Mouse (Mus musculus) thymus, postnatal 10 days (tissue): ENCODE measurements around the gene Tmem9.

Experiments used
- DNase-seq, 2 experiments: peaks; one replicate each; pipeline ENCODE4 v3.0.0; 2021; ENCODE audit warnings: low spot score in 2 of 2

The Tmem9 gene

DNA sequence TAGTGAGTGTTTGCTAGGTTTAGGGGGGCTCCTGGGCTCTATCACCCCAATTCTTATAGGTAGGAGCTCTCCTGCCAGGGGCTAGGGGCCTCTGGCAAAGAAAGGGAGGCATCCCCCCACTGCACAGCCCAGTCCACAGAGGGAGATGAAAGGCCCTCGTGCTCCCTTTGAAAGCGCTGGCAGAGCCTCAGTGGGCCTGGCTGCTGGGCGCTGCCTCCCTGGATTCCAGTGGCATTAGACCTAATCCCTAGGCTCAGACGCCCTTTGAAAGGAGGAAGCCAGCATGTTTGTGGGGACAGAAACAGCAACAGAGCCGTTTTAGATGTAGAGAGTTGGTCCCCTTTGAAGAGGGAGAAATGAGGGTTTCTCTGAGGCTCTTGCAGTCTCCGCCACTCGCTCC is 22.3 kb downstream of the Tmem9 start:
- no peak for DNase-seq

DNA sequence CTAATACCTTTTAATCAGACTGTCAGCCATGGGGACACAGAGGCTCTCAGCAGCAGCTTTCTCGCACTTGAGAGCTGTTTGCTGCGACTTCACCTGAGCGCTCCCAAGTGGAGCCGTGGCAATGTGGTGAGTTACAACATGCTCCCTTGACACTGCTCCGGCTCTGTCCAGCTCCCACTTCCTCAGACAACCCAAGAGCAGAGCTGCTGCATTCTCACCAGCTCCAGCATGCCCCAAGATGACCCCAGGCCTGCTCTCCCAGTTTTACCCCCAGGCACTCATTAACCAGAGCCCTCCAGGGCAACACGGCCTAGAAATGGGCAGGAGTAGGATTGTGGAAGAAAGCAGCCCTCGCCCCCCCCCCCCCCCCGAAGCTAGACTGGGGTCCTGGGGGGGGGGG is 23.7 kb downstream of the Tmem9 start:
- no peak for DNase-seq

DNA sequence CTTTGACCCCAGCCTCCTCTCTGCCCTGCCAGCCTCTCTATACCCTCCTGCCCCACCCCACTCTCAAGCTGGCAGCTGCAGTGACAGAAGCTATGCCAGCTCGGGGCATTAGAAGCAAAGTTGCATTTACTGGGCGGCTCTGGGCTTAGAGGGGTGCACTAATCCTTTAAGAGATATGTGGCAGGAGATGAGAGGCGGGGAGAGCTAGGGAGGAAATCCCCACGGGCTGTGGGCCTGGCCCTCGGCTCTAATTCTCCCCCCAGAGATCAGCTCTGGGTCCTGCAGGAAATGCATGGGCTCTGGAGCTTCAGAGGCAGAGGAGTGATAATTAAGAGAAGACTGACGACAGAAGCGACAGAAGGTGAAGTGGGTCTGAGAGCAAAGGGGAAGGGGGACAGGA is 25.0 kb downstream of the Tmem9 start:
- no peak for DNase-seq

DNA sequence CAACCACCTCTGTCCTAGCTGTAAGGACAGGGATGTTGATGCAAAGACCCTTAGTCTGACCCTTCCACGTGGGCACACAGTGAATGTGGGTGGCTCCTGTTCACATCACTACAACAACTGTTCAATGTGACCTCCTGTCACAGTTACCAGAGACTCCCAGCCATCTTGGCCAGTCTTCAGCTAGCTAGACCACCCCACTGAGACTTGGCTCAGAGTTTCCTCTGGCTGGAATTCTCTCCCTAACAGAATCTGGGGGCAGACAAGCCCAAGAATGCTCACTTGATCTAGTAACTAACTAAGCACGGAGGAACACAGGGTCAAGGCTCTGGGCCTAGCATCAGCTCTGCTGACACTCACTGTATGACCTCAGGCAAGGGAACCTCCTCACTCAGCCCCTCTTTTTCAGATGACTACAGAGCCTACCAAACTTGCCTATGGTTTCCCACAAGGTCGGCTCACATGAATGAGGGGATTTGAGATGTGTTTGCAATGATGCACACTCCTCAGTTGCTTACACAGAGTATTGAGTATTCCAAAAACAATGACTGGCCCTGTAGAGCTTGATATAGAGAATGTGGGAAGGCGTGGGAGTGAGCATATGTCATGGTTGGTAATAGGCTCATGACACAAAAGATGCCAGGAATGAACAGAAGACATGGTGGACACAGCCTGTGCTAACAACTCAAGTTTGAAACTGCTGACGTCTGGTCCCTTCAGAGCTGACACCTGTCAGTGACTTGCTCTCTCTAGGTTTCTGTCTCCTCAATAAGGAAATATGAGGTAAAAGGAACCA is 31.0 kb downstream of the Tmem9 start:
- DNase-seq, result no peak

DNA sequence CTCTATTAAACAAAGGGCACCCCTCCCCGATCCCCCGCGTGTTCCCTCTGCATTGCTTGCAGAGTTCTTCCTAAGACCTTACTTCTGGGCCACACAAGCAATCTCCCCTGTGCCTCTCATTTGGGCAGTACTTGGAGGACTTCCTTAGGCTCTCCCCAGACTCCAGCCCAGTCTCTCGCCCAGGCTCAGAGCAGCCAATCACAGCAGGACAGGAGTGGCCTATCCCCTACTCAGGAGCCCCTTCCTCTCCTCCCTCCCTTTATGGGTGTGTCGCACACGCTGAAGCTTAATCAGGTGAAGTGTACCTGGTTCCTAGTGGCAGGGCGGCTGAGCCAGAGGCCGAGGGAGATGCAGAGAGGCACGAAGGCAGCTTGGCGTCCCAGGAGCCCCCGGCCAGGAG is 32.5 kb downstream of the Tmem9 start:
- DNase-seq, result no peak

DNA sequence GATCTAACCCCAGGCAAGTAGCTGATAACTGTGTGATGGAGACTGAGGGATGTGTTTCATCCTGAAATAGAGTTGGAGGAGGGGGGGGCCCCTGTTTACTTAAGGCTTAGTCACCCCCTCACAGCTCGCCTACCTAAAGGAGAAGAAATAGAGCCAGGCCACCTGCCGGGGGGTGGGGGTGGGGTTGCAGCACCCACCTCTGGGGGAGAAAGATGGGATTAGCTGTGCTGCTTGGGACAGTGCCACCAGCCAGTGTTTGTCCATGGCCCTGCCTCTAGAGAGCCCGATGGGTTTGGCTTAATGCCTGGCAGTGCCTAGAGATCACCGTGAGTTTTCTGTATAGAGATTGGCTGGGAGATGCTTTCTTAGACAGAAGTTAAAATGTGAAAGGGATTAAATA is 32.9 kb downstream of the Tmem9 start:
- DNase-seq, result no peak

DNA sequence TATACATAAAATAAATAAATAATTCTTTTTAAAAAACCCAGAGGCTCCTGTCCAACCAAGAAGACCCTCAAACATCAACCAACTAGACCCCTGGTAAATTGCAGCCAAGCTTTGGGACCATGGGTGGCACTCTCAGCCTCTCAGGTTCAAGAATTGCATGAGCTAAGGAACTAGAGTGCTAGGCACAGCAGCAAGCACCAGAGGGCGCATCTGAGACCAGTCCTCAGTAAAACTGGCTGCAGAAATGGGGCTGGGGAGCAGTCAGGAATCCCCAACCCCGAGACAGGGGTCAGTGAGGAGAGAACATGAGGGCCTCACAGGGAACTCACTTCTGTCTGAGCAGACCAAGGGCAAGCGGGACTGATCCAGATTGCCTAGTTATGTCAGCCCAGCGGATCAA is 37.8 kb downstream of the Tmem9 start:
- DNase-seq, result peak; percentile 22 to 66

DNA sequence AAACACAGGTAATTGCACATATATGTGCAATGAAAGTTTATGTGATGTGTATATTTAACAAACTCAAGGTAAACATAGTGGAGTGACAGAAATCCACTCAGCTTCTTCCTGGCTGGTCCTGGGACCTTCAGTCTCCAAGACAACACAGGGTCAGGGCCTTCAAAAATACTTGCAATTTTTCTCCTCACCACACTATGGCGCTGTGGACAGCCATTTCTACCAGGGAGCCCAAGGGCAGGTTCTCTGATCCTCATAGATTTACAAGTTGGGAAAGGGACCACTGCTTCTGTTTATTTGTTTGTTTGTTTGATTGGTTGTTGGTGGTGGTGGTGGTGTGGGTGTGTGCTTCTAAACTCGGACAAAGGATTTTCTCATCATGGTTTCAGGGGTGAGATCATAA is 39.5 kb downstream of the Tmem9 start:
- peak in 1 of 2 experiments; percentile 21 for DNase-seq

DNA sequence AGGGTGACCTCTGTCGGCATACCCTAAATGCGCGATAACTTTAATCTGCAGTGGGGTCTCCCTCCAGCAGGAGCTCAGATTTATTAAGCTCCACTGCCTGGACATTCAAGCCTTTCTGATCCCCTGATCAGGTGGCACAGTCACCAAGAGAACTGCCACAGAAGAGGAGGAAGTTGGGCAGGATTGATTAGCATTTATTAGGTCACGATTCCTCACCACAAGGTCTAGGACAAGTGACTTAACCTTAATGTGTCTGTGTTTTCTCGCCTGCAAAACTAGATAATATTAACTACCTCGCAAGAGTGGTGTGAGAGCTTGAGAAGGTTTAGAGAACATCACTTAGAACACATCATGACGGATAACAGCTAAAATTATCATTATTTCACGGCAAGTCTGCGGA is 39.9 kb downstream of the Tmem9 start:
- no peak for DNase-seq

DNA sequence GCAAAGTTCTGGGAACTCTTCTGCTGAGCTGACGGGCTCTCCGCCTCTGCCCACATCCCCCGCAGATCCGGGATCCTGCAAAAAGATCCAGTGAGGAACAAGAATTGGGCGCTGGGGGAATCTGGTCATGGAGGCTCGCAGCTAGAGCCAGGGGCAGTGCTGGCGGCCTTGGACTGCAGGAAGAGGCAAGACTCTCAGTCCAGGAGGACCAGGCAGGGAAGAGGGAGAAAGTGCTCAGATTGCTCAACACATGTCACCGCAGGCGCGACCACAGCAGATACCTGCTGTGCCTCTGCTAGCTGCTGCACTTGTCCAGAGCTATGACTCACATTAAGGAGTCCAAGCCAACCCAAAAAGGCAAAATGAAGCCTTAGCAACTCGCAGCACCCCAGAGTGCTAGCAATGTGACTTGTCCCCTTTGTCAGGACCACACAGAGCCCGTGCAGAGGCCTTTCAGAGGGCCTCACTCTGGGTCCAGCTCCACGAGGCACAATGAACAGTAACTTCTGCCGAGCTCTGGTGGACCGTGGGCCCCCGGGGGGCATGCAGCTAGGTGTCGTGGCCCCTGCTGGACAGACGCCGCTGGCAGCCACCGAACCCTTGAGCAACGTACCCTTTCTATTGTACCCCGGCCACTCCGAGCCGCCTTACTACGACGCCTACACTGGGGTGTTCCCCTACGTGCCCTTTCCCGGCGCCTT is 42.5 kb downstream of the Tmem9 start, which contains the start of gene Ascl5:
Gene Ascl5 (plus strand): TSS at position 493 of the 701 bp plus-strand sequence.
- DNase-seq, result no peak

DNA sequence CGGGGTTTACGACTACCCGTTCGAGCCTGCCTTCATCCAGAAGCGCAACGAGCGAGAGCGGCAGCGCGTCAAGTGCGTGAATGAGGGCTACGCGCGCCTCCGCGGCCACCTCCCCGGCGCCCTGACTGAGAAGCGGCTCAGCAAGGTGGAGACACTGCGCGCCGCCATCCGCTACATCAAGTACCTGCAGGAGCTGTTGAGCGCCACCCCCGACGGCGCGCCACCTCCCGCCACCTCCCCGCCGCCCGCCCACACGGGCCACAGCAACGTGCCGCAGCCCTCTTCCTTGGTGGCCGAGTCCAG is 43.0 kb downstream of the Tmem9 start:
- peak; percentile 17 to 32 for DNase-seq

DNA sequence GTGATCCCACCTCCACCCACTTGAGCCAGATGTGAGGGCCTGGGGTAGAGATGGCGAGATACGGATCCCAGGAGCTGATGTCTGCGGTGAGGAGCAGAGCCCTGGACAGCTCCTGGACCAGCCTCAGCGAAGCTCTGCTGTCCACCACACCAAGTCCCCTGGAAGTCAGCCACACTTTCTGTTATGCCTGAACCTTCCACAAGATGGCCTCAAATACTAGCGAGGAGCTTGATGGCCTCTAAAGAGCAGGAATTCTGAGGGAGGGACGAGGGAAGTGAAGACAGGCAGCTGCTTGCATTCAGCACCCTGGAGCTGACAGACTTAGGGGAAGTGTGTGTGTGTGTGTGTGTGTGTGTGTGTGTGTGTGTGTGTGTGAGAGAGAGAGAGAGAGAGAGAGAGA is 43.5 kb downstream of the Tmem9 start:
- DNase-seq, result peak in 1 of 2 experiments; percentile 16

DNA sequence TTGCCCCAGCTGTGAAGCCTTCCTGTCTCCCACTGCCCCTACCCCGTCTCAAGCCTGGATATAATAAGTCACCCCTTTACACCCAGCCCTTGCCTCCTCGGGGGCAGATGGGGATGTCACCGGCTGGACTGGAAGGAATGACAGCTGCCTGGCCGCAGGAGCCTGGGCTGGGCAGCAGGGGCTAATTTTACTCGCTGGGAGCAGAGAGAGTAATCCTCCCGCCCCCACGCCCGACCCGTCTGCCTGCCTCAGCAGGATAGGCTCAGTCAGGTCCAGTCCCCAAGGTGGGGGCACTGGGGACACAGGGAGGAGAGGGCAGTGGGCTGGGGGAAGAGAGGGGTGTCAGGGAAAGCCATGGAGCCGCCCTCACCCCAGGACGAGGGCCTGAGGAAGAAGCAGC is 44.6 kb downstream of the Tmem9 start, which contains the start of gene Cacna1s:
Gene Cacna1s (plus strand): TSS at position 204 of the 400 bp plus-strand sequence.
- DNase-seq, result no peak

DNA sequence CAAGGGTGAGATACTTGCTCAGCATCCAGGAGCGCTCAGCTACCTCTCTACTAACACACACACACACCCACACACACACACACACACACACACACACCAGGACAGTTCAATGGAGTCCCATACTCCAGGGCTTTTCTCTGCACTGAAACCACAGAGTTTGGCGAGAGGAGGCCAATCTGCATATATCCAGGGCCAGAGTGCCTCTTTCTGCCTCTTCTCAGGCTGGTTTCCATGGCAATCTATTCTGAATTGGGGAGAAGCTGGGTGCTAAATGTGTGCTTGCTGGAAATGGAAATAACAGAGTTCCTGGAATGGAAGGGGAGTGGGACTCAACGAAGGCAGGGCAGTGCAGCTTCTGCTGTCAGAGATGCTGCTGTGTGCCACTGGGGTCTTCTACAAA is 47.8 kb downstream of the Tmem9 start:
- no peak for DNase-seq

DNA sequence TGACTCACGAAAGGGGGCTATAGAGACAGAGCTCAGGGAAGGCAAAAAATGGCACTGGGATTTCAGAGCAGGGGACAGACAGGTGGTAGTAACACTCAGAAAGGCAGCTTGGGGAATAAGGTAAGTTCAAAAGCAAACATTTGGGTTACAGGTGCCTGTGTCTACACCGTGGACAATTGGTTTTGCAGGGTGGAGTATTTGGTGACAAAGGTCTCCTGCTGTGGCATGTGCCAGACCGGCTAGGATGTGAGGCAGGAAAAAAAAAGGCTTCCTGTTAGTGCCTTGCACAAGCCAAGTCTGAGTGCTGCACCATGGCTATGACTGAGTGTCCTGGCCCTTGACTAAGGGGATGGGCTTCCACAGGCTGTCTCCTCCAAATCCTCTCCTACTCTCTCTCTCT is 50.6 kb downstream of the Tmem9 start:
- no peak for DNase-seq

DNA sequence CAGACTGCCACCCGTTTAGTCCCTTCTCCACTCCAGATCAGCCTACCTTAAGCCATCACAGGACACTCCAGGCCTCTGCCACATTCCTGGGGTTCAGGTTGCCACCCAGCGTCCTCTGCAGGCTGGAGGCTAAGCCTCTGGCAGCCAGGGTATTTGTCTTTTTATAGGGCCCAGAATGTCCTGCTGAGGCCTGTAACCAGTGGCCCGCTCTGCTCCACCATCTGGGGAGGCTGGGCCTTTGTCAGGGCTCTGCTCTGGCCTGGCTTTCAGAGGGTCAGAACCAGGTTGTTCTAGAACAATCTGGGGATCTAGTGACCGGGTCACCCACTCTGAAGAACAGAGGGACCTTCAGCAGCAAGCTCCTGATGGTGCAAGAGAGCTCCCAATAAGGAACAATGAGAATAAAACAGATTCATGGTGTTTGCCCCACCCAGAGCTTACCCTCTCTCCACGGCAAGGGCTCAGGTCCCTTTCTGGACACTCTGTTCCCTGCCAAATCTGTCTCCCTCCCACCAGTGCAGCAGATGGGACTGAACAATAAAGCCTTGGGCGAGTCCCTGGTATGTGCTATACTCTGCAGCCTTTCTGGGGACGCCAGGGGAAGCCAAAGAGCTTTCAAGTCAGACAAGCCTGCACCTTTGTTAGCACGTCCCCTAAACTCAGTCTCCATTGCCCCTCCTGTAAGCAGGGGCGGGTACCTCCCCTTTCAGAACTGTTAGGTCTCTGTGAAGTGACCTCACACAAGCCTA is 53.3 kb downstream of the Tmem9 start:
- peak; percentile 35 to 73 for DNase-seq

DNA sequence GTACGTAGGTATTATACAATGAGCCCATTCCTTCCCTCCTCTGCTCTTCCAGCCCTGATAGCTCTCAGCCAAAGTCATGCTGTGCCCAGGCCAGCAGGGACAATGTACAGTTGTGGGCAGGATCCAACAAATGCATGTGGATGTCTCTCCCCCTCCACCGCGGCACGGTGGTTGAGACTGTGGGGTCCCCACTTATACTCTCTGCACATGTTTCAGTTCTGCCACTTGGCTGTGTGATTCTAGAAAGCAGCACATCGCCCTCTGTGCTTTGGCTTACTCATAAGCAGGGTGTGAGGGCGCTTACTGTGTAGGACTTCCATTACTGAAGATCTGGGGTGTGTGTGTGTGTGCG is 53.8 kb downstream of the Tmem9 start:
- DNase-seq, result no peak

DNA sequence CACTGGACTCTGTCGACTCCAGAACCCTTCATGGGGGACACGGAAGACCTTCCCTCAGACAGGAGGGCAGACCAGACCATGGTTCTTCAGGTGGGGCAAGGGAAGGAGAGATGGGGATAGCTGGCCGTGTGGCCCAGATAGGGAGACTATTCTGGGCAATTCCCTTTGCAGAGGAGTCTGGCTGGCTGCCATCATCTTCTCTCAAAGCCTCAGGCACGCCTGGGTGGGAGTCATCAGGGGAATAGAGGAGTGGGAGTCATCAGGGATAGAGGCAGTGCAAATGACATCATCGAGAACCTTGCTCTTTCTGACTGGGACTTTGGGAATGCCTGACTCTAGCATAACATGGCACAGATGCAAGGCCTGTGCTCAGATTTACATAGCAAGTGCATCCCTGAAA is 56.0 kb downstream of the Tmem9 start:
- DNase-seq, result no peak

DNA sequence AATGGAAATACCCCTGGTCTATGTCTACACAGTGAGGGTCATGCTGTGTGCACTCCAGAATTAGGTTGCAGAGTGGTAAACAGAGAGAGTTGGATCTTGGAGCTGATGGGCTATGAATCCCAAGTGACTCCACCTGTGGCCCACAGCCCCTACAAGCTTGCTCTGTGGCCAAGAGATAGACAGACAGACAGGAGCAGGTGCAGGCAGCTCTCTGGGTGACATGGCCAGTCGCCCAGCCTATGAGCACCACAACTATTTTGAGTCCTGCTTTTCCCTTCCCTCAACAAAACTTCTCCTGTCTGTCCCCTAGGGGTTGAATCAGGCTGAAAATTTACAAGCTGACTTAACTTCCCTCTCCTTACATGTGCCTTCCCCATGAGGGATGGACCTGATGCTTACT is 58.7 kb downstream of the Tmem9 start:
- no peak for DNase-seq

DNA sequence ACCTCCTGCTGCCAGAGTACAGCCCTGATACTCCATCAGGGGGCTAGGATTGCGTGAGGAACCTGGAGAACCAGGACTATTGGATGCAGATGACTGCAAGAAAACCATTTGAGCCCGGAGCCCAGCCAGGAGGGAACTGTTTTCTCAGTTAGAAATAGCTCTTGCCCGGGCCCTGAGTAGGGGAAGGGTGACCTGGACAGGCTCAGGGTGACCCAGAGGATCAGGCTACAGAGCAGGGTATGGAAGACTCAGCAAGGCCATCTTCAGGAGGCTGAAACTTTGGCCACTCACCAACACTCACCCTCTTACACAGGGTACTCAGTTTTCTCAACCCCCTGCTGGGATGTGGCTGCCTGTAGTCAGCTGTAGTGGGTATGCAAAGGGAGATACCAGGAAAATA is 59.6 kb downstream of the Tmem9 start:
- no peak for DNase-seq

DNA sequence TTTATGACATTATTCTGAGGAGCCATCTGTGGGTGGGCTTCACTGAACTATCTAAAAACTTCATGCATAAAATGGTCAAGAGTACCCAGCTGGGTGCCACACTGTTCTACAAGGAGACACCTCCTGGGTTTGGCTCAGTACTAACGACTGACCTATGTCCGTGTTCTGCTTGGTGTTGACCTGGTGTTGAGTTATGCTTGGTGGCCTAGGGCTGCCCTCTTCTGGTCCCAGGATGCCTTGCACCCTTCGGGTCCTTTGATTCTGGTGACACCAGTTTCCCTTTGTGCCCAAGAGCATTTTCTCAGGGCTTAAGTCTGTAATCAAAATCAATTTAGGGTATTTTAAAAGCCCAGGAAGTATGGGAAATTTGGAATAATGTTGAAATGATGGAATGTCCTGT is 68.1 kb downstream of the Tmem9 start:
- peak in 1 of 2 experiments; percentile 21 for DNase-seq

DNA sequence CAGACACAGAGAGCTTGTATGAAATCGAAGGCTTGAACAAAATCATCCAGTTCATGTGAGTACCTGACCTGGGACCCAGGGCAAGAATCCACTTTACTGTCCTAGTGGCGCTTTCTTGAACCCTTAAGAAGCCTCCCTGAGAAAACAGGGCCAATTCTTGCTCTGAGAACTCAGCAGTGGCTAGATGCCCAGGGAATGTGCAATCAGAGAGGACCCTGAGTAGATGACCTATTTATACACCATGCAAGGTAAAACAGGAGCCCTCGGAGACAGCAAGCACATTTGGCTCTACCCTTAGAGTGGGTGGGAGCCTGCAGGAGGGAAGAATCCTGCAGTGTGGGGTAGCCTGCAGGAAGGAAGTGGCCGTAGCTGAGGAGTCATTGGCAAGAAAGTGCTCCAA is 69.7 kb downstream of the Tmem9 start:
- no peak for DNase-seq

DNA sequence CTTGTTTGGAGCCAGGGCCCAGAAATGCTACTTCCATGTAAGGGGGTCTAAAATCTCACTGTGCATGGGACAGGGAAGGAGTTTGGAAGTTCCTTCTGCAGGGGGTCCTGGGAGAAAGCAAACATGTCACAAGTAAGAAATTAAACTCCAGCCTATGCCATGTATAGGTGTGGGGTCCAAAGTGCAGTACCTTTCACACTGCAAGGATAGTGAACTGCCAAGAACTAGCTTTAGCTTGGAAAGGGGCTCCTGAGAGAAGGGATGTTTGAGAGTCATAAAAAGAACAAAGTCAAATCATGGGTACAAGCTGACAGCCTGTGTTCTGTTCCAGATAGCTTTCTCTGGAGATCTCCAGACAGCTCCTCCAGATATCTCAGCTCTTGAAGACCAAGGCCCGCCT is 73.2 kb downstream of the Tmem9 start:
- DNase-seq, result no peak
